Mouse (Mus musculus): ENCODE measurements at regions not wholly inside any gene's neighbourhood (a gene's known extent, or its start where the extent isn't known, plus 50 kb on each side); places are given as distances from the start of the nearest gene placed in this dataset.

DNA sequence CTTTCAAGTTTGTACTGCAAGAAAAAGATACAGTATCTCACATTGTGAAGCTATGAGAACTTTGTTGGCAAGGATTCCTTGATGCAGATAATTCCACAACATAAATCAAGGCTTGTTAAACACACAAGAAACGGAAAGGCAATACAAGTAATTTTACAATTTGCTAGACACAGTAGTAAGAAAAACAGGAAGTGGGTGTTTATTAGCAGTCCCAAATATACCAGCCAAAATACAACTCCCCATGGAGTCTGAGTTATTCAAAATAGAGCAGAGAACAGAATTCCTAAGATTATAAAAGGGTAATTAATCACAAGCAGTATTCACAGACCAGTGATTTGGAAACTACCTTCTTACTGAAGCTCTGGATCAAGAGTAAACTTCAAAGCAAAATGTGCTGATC, 78.7 kb upstream of the Gm15217 start:
- TF ChIP-seq EP300 (IDR thresholded peaks at IDR 0.05; ENCODE audit: low read depth), result no peak
- TF ChIP-seq CTCF (IDR thresholded peaks at IDR 0.05; ENCODE audit: low read depth), result no peak
